Mouse (Mus musculus) MEL (cell line): ENCODE measurements around the gene Cux1. TPM values are rescaled to one million over a fixed set of nuclear protein-coding genes. Genes with fewer than 3 reads are reported as not detected.

Experiments used
- DNase-seq: peaks from one replicate; pipeline ENCODE4 v3.0.0; 2011; ENCODE audit warnings: low read depth, low spot score
- H3K27ac ChIP-seq: 2 replicates; pipeline ENCODE4 v1.5.1; 2012; ENCODE audit warnings: low read depth, mild to moderate bottlenecking, control low read depth, low read length, moderate library complexity; ENCODE audit not compliant: control insufficient read depth
- H3K27me3 ChIP-seq, 2 experiments: fragments of 150-350 bp in 1 of 2; sonication (generic) in 1 of 2; 2 replicates each; pipeline ENCODE4 v1.6.1; 2012; ENCODE audit warnings: low read length in 2 of 2, mild to moderate bottlenecking in 2 of 2, improper control_type of control experiment in 1 of 2, moderate library complexity in 1 of 2; ENCODE audit not compliant: insufficient read depth in 2 of 2, control insufficient read depth in 1 of 2
- H3K36me3 ChIP-seq, 2 experiments: 2 replicates each; pipeline ENCODE4 v1.6.1; 2012 to 2014; ENCODE audit warnings: low read length in 2 of 2, improper control_type of control experiment in 1 of 2, inconsistent platforms in 1 of 2, mild to moderate bottlenecking in 1 of 2; ENCODE audit not compliant: insufficient read depth in 2 of 2, control insufficient read depth in 1 of 2
- H3K4me1 ChIP-seq, 2 experiments: fragments of 150-350 bp in 1 of 2; sonication (generic) in 1 of 2; 2 replicates each; pipeline ENCODE4 v1.6.1; 2012; ENCODE audit warnings: low read length in 2 of 2, improper control_type of control experiment in 1 of 2, mild to moderate bottlenecking in 1 of 2; ENCODE audit not compliant: insufficient read depth in 2 of 2, control insufficient read depth in 1 of 2
- H3K4me3 ChIP-seq, 2 experiments: fragments of 150-350 bp in 1 of 2; sonication (generic) in 1 of 2; 2 replicates each; pipeline ENCODE4 v1.5.1; 2012; ENCODE audit warnings: low read depth in 2 of 2, low read length in 2 of 2, mild to moderate bottlenecking in 2 of 2, moderate library complexity in 2 of 2, control low read depth in 1 of 2, improper control_type of control experiment in 1 of 2; ENCODE audit not compliant: control insufficient read depth in 1 of 2, insufficient read depth in 1 of 2
- H3K79me2 ChIP-seq: 2 replicates; pipeline ENCODE4 v1.6.1; 2012; ENCODE audit warnings: mild to moderate bottlenecking, low read length, moderate library complexity; ENCODE audit not compliant: control insufficient read depth, poor library complexity, insufficient read depth
- H3K9ac ChIP-seq: 2 replicates; pipeline ENCODE4 v1.6.1; 2012; ENCODE audit warnings: low read depth, mild to moderate bottlenecking, control low read depth, low read length, moderate library complexity; ENCODE audit not compliant: control insufficient read depth, poor library complexity, severe bottlenecking
- H3K9me3 ChIP-seq: fragments of 150-350 bp; sonication (generic); replicated peaks from 2 replicates; pipeline ENCODE4 v1.6.1; 2012; ENCODE audit warnings: mild to moderate bottlenecking, low read length, improper control_type of control experiment, moderate library complexity; ENCODE audit not compliant: insufficient read depth
- BHLHE40 ChIP-seq: IDR thresholded peaks from 2 replicates; pipeline ENCODE4 v1.6.1; 2012; ENCODE audit warnings: low read depth, mild to moderate bottlenecking, inconsistent platforms, low read length, improper control_type of control experiment, borderline replicate concordance
- CHD1 ChIP-seq: IDR thresholded peaks from 2 replicates; pipeline ENCODE4 v1.6.1; 2012; ENCODE audit warnings: low read depth, mild to moderate bottlenecking, inconsistent platforms, low read length, improper control_type of control experiment
- CTCF ChIP-seq, 3 experiments: IDR thresholded peaks in 2 of 3; conservative IDR thresholded peaks in 1 of 3; 2 replicates each; pipeline ENCODE4 v1.5.1; 2011 to 2012; ENCODE audit warnings: low read length in 3 of 3, low read depth in 2 of 3, mild to moderate bottlenecking in 2 of 3, improper control_type of control experiment in 1 of 3, inconsistent platforms in 1 of 3, mixed read lengths in 1 of 3, moderate library complexity in 1 of 3; ENCODE audit not compliant: control insufficient read depth in 1 of 3, insufficient read depth in 1 of 3, poor library complexity in 1 of 3, severe bottlenecking in 1 of 3
- EP300 ChIP-seq, 2 experiments: IDR thresholded peaks; 2 replicates each; pipeline ENCODE4 v1.6.1; 2011; ENCODE audit warnings: improper control_type of control experiment in 2 of 2, low read length in 2 of 2, low read depth in 1 of 2, mild to moderate bottlenecking in 1 of 2
- GABPA ChIP-seq: IDR thresholded peaks from 2 replicates; pipeline ENCODE4 v1.6.1; 2012; ENCODE audit warnings: low read depth, mild to moderate bottlenecking, inconsistent platforms, low read length, improper control_type of control experiment, moderate library complexity
- KAT2A ChIP-seq: conservative IDR thresholded peaks from 2 replicates; pipeline ENCODE4 v1.6.1; 2012; ENCODE audit warnings: low read depth, low read length, improper control_type of control experiment, inconsistent platforms
- MEF2A ChIP-seq: IDR thresholded peaks from 2 replicates; pipeline ENCODE4 v1.6.1; 2014; ENCODE audit warnings: low read depth, mild to moderate bottlenecking, inconsistent platforms, low read length, improper control_type of control experiment; ENCODE audit not compliant: poor library complexity, insufficient replicate concordance, severe bottlenecking; ENCODE audit errors: extremely low read depth
- MYB ChIP-seq: IDR thresholded peaks from 2 replicates; pipeline ENCODE4 v1.6.1; 2011; ENCODE audit warnings: mild to moderate bottlenecking, low read depth, low read length, improper control_type of control experiment
- MYC ChIP-seq: IDR thresholded peaks from 2 replicates; pipeline ENCODE4 v1.6.1; 2011; ENCODE audit warnings: low read depth, mild to moderate bottlenecking, low read length, improper control_type of control experiment, moderate library complexity
- NELFE ChIP-seq: IDR thresholded peaks from 2 replicates; pipeline ENCODE4 v1.6.1; 2011; ENCODE audit warnings: low read depth, low read length, improper control_type of control experiment
- RAD21 ChIP-seq: IDR thresholded peaks from 2 replicates; pipeline ENCODE4 v1.6.1; 2011; ENCODE audit warnings: mild to moderate bottlenecking, low read depth, low read length, improper control_type of control experiment
- SMC3 ChIP-seq: IDR thresholded peaks from 2 replicates; pipeline ENCODE4 v1.6.1; 2011; ENCODE audit warnings: low read depth, low read length, improper control_type of control experiment
- ZC3H11A ChIP-seq: IDR thresholded peaks from 2 replicates; pipeline ENCODE4 v1.6.1; 2012; ENCODE audit warnings: low read depth, mild to moderate bottlenecking, inconsistent platforms, low read length, improper control_type of control experiment
- ZKSCAN1 ChIP-seq: IDR thresholded peaks from 2 replicates; pipeline ENCODE4 v1.6.1; 2012; ENCODE audit warnings: low read depth, mild to moderate bottlenecking, inconsistent platforms, low read length, improper control_type of control experiment, moderate library complexity
- ZMIZ1 ChIP-seq: IDR thresholded peaks from 2 replicates; pipeline ENCODE4 v1.6.1; 2012; ENCODE audit warnings: low read depth, mild to moderate bottlenecking, inconsistent platforms, low read length, improper control_type of control experiment, moderate library complexity
- ZNF384 ChIP-seq: IDR thresholded peaks from 2 replicates; pipeline ENCODE4 v1.6.1; 2012; ENCODE audit warnings: low read depth, mild to moderate bottlenecking, inconsistent platforms, low read length, improper control_type of control experiment
- polyA plus RNA-seq, 2 experiments: library from polyadenylated mRNA; stranded (reverse) in 1 of 2; unstranded in 1 of 2; fragments of >175 nt in 1 of 2; fragments of >200 nt in 1 of 2; gene quantifications; 2 replicates each; pipeline versions ENCODE4 v1.2.1 to v1.2.4; 2012; ENCODE audit warnings: low replicate concordance in 2 of 2, low read depth in 1 of 2; ENCODE audit not compliant: insufficient read length in 2 of 2, insufficient read depth in 1 of 2, missing spikeins in 1 of 2
- total RNA-seq: library from RNA; depleted of rRNA; stranded (reverse); fragments of 300-350 nt; gene quantifications from 2 replicates; pipeline ENCODE4 v1.2.3, GENCODE M21; 2012

The Cux1 gene
- total and polyA plus RNA-seq, 3 experiments: 71.1 to 104 TPM; not detected in 1

DNA sequence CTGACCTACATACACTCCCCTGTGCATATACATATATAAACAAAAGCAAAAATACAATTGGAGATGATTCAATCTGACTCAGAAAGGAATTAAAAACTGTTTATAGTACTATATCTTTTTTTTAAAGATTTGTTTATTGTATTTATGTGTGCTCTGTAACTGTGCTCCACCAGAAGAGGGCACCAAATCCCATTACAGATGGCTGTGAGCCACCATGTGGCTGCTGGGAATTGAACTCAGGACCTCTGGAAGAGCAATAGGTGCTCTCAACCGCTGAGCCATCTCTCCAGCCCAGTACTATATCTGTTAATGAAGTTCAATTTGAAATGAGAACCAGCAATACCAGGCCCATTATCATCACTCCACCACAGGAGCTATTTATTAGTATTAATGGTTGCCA is 187.9 kb downstream of the Cux1 start:
- H3K27me3 ChIP-seq: no peaks in the 10 kb centered on the region
- H3K36me3 ChIP-seq: peaks cover 0 to 18% of the 10 kb centered on the region in 2 experiments; a peak in 2 of 4 replicates
- peak; percentile 47 for DNase-seq
- H3K4me1 ChIP-seq: no peaks in the 10 kb centered on the region
- no peaks in the 10 kb centered on the region for H3K9me3 ChIP-seq
- no peaks in the 10 kb centered on the region for H3K79me2 ChIP-seq
- peak; percentile 47; the same call in 1 of the 2 replicates for TF ChIP-seq ZNF384
- TF ChIP-seq SMC3: peak; percentile 49
- no peak for TF ChIP-seq ZMIZ1
- no peak for TF ChIP-seq BHLHE40
- TF ChIP-seq RAD21: peak; percentile 48
- TF ChIP-seq CTCF (IDR thresholded peaks at IDR 0.05 in 2 of 3, conservative IDR thresholded peaks at IDR 0.05 in 1 of 3; ENCODE audit: control insufficient read depth in 1 of 3, insufficient read depth in 1 of 3, low read depth in 2 of 3, low read length in 3 of 3, poor library complexity in 1 of 3, severe bottlenecking in 1 of 3): peak; percentile 26 to 56 (median 40); a peak in 4 of 6 replicates
- peak; percentile 40; the same call in 1 of the 2 replicates for TF ChIP-seq ZC3H11A
- no peak for TF ChIP-seq MYB
- TF ChIP-seq CHD1: no peak
- peak; percentile 61; the same call in 1 of the 2 replicates for TF ChIP-seq MYC
- H3K27ac ChIP-seq: no peak overlapping the region
- no peak overlapping the region for H3K4me3 ChIP-seq
- no peak overlapping the region for H3K9ac ChIP-seq

DNA sequence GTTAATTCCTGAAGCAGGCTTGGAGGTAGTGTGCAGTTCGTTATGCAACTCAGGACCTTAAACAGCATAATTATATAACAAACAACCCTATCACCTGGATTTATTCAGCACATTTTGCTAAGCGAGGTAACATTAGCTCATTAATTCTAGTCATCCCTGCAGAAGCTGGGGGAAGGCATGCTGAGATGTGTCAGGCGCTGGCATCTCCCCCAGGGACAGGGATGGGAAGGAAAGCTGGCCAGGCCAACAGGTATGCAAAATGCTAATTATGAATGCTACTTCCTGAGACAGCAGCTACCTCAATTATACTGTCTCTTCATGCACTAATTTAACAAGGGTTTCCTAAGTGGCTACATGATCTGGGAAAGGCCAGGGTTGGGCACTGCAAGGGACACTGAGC is 190.2 kb downstream of the Cux1 start:
- H3K4me3 ChIP-seq: no peak overlapping the region
- no peak for DNase-seq
- H3K27ac ChIP-seq: no peak overlapping the region
- H3K27me3 ChIP-seq: no peaks in the 10 kb centered on the region
- H3K79me2 ChIP-seq: no peaks in the 10 kb centered on the region
- TF ChIP-seq ZKSCAN1 (no peak), NELFE (no peak), MEF2A (no peak), KAT2A (no peak), RAD21 (no peak)
- TF ChIP-seq, all 39 proteins: peak for 0
- no peaks in the 10 kb centered on the region for H3K4me1 ChIP-seq
- no peak overlapping the region for H3K9ac ChIP-seq
- peaks cover 0 to 16% of the 10 kb centered on the region in 2 experiments; a peak in 2 of 4 replicates for H3K36me3 ChIP-seq
- H3K9me3 ChIP-seq: no peaks in the 10 kb centered on the region

GRCm38 (mm10) chr5:136375350-136375749 is 191.9 kb downstream of the Cux1 start:
- Histone ChIP-seq H3K79me2 (no peaks in the 10 kb centered on the region), H3K36me3 (peaks cover 0 to 10% of the 10 kb centered on the region in 2 experiments; a peak in 2 of 4 replicates), H3K4me3 (no peak overlapping the region)

More at GRCm38 (mm10) chr5:136375350-136375749, 191.9 kb downstream of the Cux1 start:
- no peaks in the 10 kb centered on the region for H3K4me1 ChIP-seq
- no peaks in the 10 kb centered on the region for H3K27me3 ChIP-seq
- no peak for DNase-seq
- TF ChIP-seq EP300 (IDR thresholded peaks at IDR 0.05; ENCODE audit: low read depth in 1 of 2, low read length in 2 of 2): no peak
- no peak for TF ChIP-seq ZNF384
- no peak for TF ChIP-seq GABPA
- H3K9ac ChIP-seq: no peak overlapping the region
- H3K9me3 ChIP-seq: no peaks in the 10 kb centered on the region
- no peak overlapping the region for H3K27ac ChIP-seq
